Mouse (Mus musculus): ENCODE measurements around the gene Sparcl1. TPM values are rescaled to one million over a fixed set of nuclear protein-coding genes. Genes with fewer than 3 reads are reported as not detected.

The Sparcl1 gene
- polyA plus RNA-seq, 1 experiment: 0.02 TPM

- H3K27me3 ChIP-seq (ENCODE audit: control insufficient read depth, insufficient read depth, insufficient read length): no peaks in the 10 kb centered on the region
- H3K36me3 ChIP-seq (ENCODE audit: control insufficient read depth, insufficient read depth): no peaks in the 10 kb centered on the region
- H3K79me2 ChIP-seq (ENCODE audit: control insufficient read depth, insufficient read depth): no peaks in the 10 kb centered on the region
- H3K4me3 ChIP-seq: no peak overlapping the region
- TF ChIP-seq CEBPB (IDR thresholded peaks at IDR 0.05; ENCODE audit: insufficient read depth, poor library complexity, severe bottlenecking) (no peak), USF1 (IDR thresholded peaks at IDR 0.05; ENCODE audit: low read depth) (no peak), POLR2AphosphoS2 (IDR thresholded peaks at IDR 0.05; ENCODE audit: insufficient read length, low read depth) (no peak)
- H3K4me2 ChIP-seq (ENCODE audit: low read depth): no peak overlapping the region
- no peak overlapping the region for H3ac ChIP-seq (ENCODE audit: control insufficient read depth, insufficient read length)
Measured at GRCm38 (mm10) chr5:104110171-104110920, 3.2 kb downstream of the Sparcl1 start.

DNA sequence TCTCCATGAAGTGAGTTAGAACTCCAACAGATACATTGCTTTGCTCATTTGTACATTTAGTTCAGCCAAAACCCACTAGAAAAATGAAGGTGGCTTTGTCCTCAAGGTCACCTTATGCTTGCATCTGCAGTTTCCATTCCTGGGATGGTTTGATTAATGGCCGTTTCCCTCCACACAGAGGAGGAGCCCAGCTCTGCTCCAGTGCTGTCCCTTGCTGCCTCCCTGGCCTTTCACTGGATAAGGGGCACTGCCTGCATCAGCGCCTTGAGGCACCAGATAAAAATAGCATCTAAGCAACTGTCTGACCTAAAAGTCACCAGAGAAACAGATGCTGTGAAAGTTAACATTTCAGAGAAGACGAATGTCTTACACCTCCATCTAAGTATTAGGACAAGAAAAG is 4.0 kb downstream of the Sparcl1 start:
- TF ChIP-seq TCF12 (IDR thresholded peaks at IDR 0.05; ENCODE audit: insufficient read depth, poor library complexity, severe bottlenecking): no peak
- TF ChIP-seq E2F4 (IDR thresholded peaks at IDR 0.05; ENCODE audit: insufficient read depth): no peak
- no peak for TF ChIP-seq SRF (IDR thresholded peaks at IDR 0.05; ENCODE audit: control insufficient read depth, insufficient read length, low read depth)
- Histone ChIP-seq H3K27me3 (ENCODE audit: control insufficient read depth, insufficient read depth, insufficient read length) (no peaks in the 10 kb centered on the region), H3K36me3 (ENCODE audit: control insufficient read depth, insufficient read depth) (no peaks in the 10 kb centered on the region), H3ac (ENCODE audit: control insufficient read depth, insufficient read length) (no peak overlapping the region), H3K4me3 (no peak overlapping the region), H3K79me2 (ENCODE audit: control insufficient read depth, insufficient read depth) (no peaks in the 10 kb centered on the region), H3K4me2 (ENCODE audit: low read depth) (no peak overlapping the region)

- Histone ChIP-seq H3K79me2 (ENCODE audit: control insufficient read depth, insufficient read depth) (no peaks in the 10 kb centered on the region), H3K4me2 (ENCODE audit: low read depth) (no peak overlapping the region), H3ac (ENCODE audit: control insufficient read depth, insufficient read length) (no peak overlapping the region), H3K4me3 (no peak overlapping the region), H3K36me3 (ENCODE audit: control insufficient read depth, insufficient read depth) (no peaks in the 10 kb centered on the region), H3K27me3 (ENCODE audit: control insufficient read depth, insufficient read depth, insufficient read length) (no peaks in the 10 kb centered on the region)
- no peak for TF ChIP-seq POLR2A (IDR thresholded peaks at IDR 0.05; ENCODE audit: insufficient read length, low read depth)
- no peak for TF ChIP-seq MYOD1 (IDR thresholded peaks at IDR 0.05; ENCODE audit: control insufficient read depth in 1 of 3, insufficient read length in 2 of 3, low read depth in 2 of 3)
- no peak for TF ChIP-seq CEBPB (IDR thresholded peaks at IDR 0.05; ENCODE audit: insufficient read depth, poor library complexity, severe bottlenecking)
- no peak for TF ChIP-seq MAX (IDR thresholded peaks at IDR 0.05; ENCODE audit: low read depth)
- no peak for TF ChIP-seq TCF3 (IDR thresholded peaks at IDR 0.05; ENCODE audit: insufficient read length, low read depth)
- TF ChIP-seq USF1 (IDR thresholded peaks at IDR 0.05; ENCODE audit: low read depth): no peak
- no peak for TF ChIP-seq MYOG (IDR thresholded peaks at IDR 0.05; ENCODE audit: control insufficient read depth in 1 of 3, insufficient read depth in 1 of 3, insufficient read length in 2 of 3, low read depth in 2 of 3)
- no peak for TF ChIP-seq SRF (IDR thresholded peaks at IDR 0.05; ENCODE audit: control insufficient read depth, insufficient read length, low read depth)
Measured at GRCm38 (mm10) chr5:104108879-104109369, 4.6 kb downstream of the Sparcl1 start.

DNA sequence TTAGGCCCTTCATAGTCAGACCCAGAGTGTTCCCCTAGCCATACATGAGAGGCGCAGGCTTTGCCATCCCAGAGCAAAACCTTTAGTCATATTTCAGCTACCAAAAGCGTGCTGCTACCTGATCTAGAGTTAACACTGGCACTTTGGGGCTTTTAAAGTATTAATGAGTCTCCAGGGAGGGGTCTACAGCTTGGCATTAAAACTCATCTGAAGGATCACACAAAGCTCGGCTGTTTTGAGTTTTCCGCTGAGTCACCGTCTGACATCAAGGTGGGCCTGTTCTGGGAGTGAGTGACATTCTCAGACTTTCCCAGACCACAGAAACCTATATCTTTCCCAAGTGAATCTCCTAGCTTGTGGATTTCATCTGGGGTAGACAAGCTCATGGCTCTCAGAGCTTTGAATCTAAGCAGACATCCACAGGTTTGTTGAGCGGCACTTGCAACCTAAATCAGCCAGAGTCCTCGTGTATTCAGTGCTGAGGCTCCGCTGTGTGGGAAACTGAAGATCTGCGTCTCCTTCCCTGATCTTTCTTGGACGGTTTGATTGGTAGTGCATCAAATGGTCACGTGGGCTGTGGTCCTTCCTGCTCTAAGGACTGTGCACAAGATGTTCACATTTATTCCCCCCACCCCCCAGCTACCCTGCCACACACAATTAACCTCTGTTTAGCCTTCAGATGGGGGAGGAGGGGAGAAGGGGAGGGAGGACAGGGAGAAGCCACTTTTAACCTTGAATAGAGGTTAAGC is 5.2 kb downstream of the Sparcl1 start:
- Histone ChIP-seq H3K4me3 (no peak overlapping the region), H3K36me3 (ENCODE audit: control insufficient read depth, insufficient read depth) (no peaks in the 10 kb centered on the region), H3K4me2 (ENCODE audit: low read depth) (no peak overlapping the region), H3K27me3 (ENCODE audit: control insufficient read depth, insufficient read depth, insufficient read length) (no peaks in the 10 kb centered on the region), H3K79me2 (ENCODE audit: control insufficient read depth, insufficient read depth) (no peaks in the 10 kb centered on the region), H3ac (ENCODE audit: control insufficient read depth, insufficient read length) (no peak overlapping the region)
- TF ChIP-seq MYOG (IDR thresholded peaks at IDR 0.05; ENCODE audit: control insufficient read depth in 1 of 3, insufficient read depth in 1 of 3, insufficient read length in 2 of 3, low read depth in 2 of 3) (no peak), TCF12 (IDR thresholded peaks at IDR 0.05; ENCODE audit: insufficient read depth, poor library complexity, severe bottlenecking) (no peak), MAX (IDR thresholded peaks at IDR 0.05; ENCODE audit: low read depth) (no peak), CEBPB (IDR thresholded peaks at IDR 0.05; ENCODE audit: insufficient read depth, poor library complexity, severe bottlenecking) (no peak), USF1 (IDR thresholded peaks at IDR 0.05; ENCODE audit: low read depth) (no peak), TCF3 (IDR thresholded peaks at IDR 0.05; ENCODE audit: insufficient read length, low read depth) (no peak), SRF (IDR thresholded peaks at IDR 0.05; ENCODE audit: control insufficient read depth, insufficient read length, low read depth) (no peak), E2F4 (IDR thresholded peaks at IDR 0.05; ENCODE audit: insufficient read depth) (no peak), POLR2AphosphoS2 (IDR thresholded peaks at IDR 0.05; ENCODE audit: insufficient read length, low read depth) (no peak)

- Histone ChIP-seq H3K4me2 (ENCODE audit: low read depth) (no peak overlapping the region), H3K79me2 (ENCODE audit: control insufficient read depth, insufficient read depth) (no peaks in the 10 kb centered on the region), H3ac (ENCODE audit: control insufficient read depth, insufficient read length) (no peak overlapping the region), H3K36me3 (ENCODE audit: control insufficient read depth, insufficient read depth) (no peaks in the 10 kb centered on the region), H3K4me3 (no peak overlapping the region), H3K27me3 (ENCODE audit: control insufficient read depth, insufficient read depth, insufficient read length) (peaks cover 9% of the 10 kb centered on the region)
- no peak for TF ChIP-seq POLR2A (IDR thresholded peaks at IDR 0.05; ENCODE audit: insufficient read length, low read depth)
- TF ChIP-seq USF1 (IDR thresholded peaks at IDR 0.05; ENCODE audit: low read depth): no peak
- no peak for TF ChIP-seq E2F4 (IDR thresholded peaks at IDR 0.05; ENCODE audit: insufficient read depth)
- no peak for TF ChIP-seq TCF3 (IDR thresholded peaks at IDR 0.05; ENCODE audit: insufficient read length, low read depth)
- no peak for TF ChIP-seq REST (IDR thresholded peaks at IDR 0.05; ENCODE audit: insufficient read depth, insufficient read length)
- no peak for TF ChIP-seq MAX (IDR thresholded peaks at IDR 0.05; ENCODE audit: low read depth)
- no peak for TF ChIP-seq CEBPB (IDR thresholded peaks at IDR 0.05; ENCODE audit: insufficient read depth, poor library complexity, severe bottlenecking)
- no peak for TF ChIP-seq TCF12 (IDR thresholded peaks at IDR 0.05; ENCODE audit: insufficient read depth, poor library complexity, severe bottlenecking)
- no peak for TF ChIP-seq MYOD1 (IDR thresholded peaks at IDR 0.05; ENCODE audit: control insufficient read depth in 1 of 3, insufficient read length in 2 of 3, low read depth in 2 of 3)
- TF ChIP-seq SRF (IDR thresholded peaks at IDR 0.05; ENCODE audit: control insufficient read depth, insufficient read length, low read depth): no peak
- no peak for TF ChIP-seq MYOG (IDR thresholded peaks at IDR 0.05; ENCODE audit: control insufficient read depth in 1 of 3, insufficient read depth in 1 of 3, insufficient read length in 2 of 3, low read depth in 2 of 3)
- no peak for TF ChIP-seq POLR2AphosphoS2 (IDR thresholded peaks at IDR 0.05; ENCODE audit: insufficient read length, low read depth)
Measured at GRCm38 (mm10) chr5:104104111-104104510, 9.4 kb downstream of the Sparcl1 start.

Data from myocyte (in vitro differentiated cells).